Mouse (Mus musculus) G1E (cell line): ENCODE results near the gene Zfp316. TPM values are rescaled to one million over a fixed set of nuclear protein-coding genes. Genes with fewer than 3 reads are reported as not detected.
A peak's percentile ranks its signal among the peaks of the same experiment; 100 is the strongest.

Experiments
- ATAC-seq: 2 replicates; pipeline ENCODE4 v1.8.0; 2016; ENCODE audit warnings: mild to moderate bottlenecking; ENCODE audit not compliant: insufficient number of reproducible peaks, poor library complexity, low FRiP score, severe bottlenecking; ENCODE audit errors: extremely low read depth
- DNase-seq: peaks from one replicate; pipeline ENCODE4 v3.0.0; 2012; ENCODE audit warnings: low spot score
- H3K27me3 ChIP-seq: 2 replicates; pipeline ENCODE4 v1.6.1; 2012; ENCODE audit warnings: mild to moderate bottlenecking, low read length, inconsistent platforms; ENCODE audit not compliant: insufficient read depth
- H3K36me3 ChIP-seq: replicated peaks from 2 replicates; pipeline ENCODE3; 2012; ENCODE audit warnings: mild to moderate bottlenecking, inconsistent platforms
- H3K4me1 ChIP-seq: 2 replicates; pipeline ENCODE4 v1.6.1; 2012; ENCODE audit warnings: low read depth, low read length, inconsistent platforms, mixed read lengths; ENCODE audit not compliant: insufficient read depth
- H3K4me3 ChIP-seq: 2 replicates; pipeline ENCODE4 v1.5.1; 2012; ENCODE audit warnings: low read depth, mild to moderate bottlenecking, inconsistent platforms, low read length, moderate library complexity, mixed read lengths
- H3K9me3 ChIP-seq: replicated peaks from 2 replicates; pipeline ENCODE4 v1.6.1; 2012; ENCODE audit warnings: inconsistent platforms
- CTCF ChIP-seq: IDR thresholded peaks from 2 replicates; pipeline ENCODE4 v1.5.1; 2012; ENCODE audit warnings: low read depth, low read length, inconsistent platforms, mixed read lengths
- GATA1 ChIP-seq: IDR thresholded peaks from 2 replicates; pipeline ENCODE4 v1.6.1; 2012; ENCODE audit warnings: borderline replicate concordance, low read length, inconsistent platforms, mixed read lengths
- GATA2 ChIP-seq: IDR thresholded peaks from 2 replicates; pipeline ENCODE4 v1.6.1; 2012; ENCODE audit warnings: low read depth, low read length, inconsistent platforms, borderline replicate concordance
- POLR2AphosphoS5 ChIP-seq: IDR thresholded peaks from 2 replicates; pipeline ENCODE4 v1.6.1; 2012; ENCODE audit warnings: low read depth, low read length, inconsistent platforms; ENCODE audit not compliant: insufficient replicate concordance
- TAL1 ChIP-seq: conservative IDR thresholded peaks from 2 replicates; pipeline ENCODE4 v1.6.1; 2012; ENCODE audit warnings: low read depth, low read length, inconsistent platforms, mixed read lengths
- polyA plus RNA-seq: library from polyadenylated mRNA; stranded (reverse); fragments of >175 nt; gene quantifications from 2 replicates; pipeline ENCODE4 v1.2.3, GENCODE M21; 2012
- total RNA-seq, 2 experiments: library from RNA; stranded (forward) in 1 of 2; stranded (reverse) in 1 of 2; fragments of 200-1000 nt in 1 of 2; fragments of >200 nt in 1 of 2; fragmentation: Nextera tagmentation in 1 of 2; gene quantifications; 2 replicates each; pipeline ENCODE4 v1.2.3; 2014 to 2017

Gene Zfp316
- total and polyA plus RNA-seq, 3 experiments, result 2.4 to 8.2 (median 3.4) TPM

GRCm38 (mm10) chr5:143298391-143298790, 28.6 kb upstream of the Zfp316 start:
- ATAC-seq (no peak), DNase-seq (no peak)
- H3K4me1 ChIP-seq, result peaks cover 7% of the 10 kb centered on the region
- no peaks in the 10 kb centered on the region for H3K27me3 ChIP-seq
- no peak overlapping the region for H3K4me3 ChIP-seq
- peaks cover 84% of the 10 kb centered on the region for H3K36me3 ChIP-seq
- TF ChIP-seq GATA1, result no peak
- no peak for TF ChIP-seq GATA2
- TF ChIP-seq CTCF, result peak; percentile 21; the same call in 1 of the 2 replicates
- TF ChIP-seq POLR2AphosphoS5, result no peak
- TF ChIP-seq TAL1, result no peak
- H3K9me3 ChIP-seq, result peaks cover 3% of the 10 kb centered on the region

- Histone ChIP-seq H3K4me3 (no peak overlapping the region), H3K4me1 (peaks cover 3% of the 10 kb centered on the region), H3K9me3 (peaks cover 6% of the 10 kb centered on the region), H3K36me3 (peaks cover 81% of the 10 kb centered on the region), H3K27me3 (no peaks in the 10 kb centered on the region; the same call in 1 of the 2 replicates)
- DNase-seq, result no peak
- TF ChIP-seq GATA1, result no peak
- no peak for TF ChIP-seq POLR2AphosphoS5
- no peak for TF ChIP-seq GATA2
- TF ChIP-seq CTCF, result no peak
- TF ChIP-seq TAL1, result no peak
- no peak for ATAC-seq
Measured at GRCm38 (mm10) chr5:143297986-143298385, 28.2 kb upstream of the Zfp316 start.

- no peak for ATAC-seq
- Histone ChIP-seq H3K36me3 (peaks cover 57% of the 10 kb centered on the region), H3K4me1 (no peaks in the 10 kb centered on the region; the same call in none of the 2 replicates), H3K4me3 (no peak overlapping the region), H3K27me3 (peaks cover 3% of the 10 kb centered on the region; the same call in 1 of the 2 replicates), H3K9me3 (peaks cover 11% of the 10 kb centered on the region)
- DNase-seq, result no peak
- no peak for TF ChIP-seq TAL1
- TF ChIP-seq GATA2, result no peak
- no peak for TF ChIP-seq POLR2AphosphoS5
- TF ChIP-seq CTCF, result no peak
- no peak for TF ChIP-seq GATA1
Measured at GRCm38 (mm10) chr5:143295330-143295729, 25.5 kb upstream of the Zfp316 start.

- H3K27me3 ChIP-seq, result peaks cover 3% of the 10 kb centered on the region; the same call in 1 of the 2 replicates
- no peak overlapping the region for H3K4me3 ChIP-seq
- ATAC-seq, result no peak
- peaks cover 11% of the 10 kb centered on the region for H3K9me3 ChIP-seq
- no peak for TF ChIP-seq GATA2
- no peak for TF ChIP-seq GATA1
- no peak for TF ChIP-seq TAL1
- 0 out of 2 replicates have a peak, but pooled peaks have one; percentile 5 for TF ChIP-seq CTCF
- TF ChIP-seq POLR2AphosphoS5, result no peak
- DNase-seq, result no peak
- no peaks in the 10 kb centered on the region; the same call in none of the 2 replicates for H3K4me1 ChIP-seq
- H3K36me3 ChIP-seq, result peaks cover 52% of the 10 kb centered on the region
Measured at GRCm38 (mm10) chr5:143294862-143295261, 25.0 kb upstream of the Zfp316 start.

DNA sequence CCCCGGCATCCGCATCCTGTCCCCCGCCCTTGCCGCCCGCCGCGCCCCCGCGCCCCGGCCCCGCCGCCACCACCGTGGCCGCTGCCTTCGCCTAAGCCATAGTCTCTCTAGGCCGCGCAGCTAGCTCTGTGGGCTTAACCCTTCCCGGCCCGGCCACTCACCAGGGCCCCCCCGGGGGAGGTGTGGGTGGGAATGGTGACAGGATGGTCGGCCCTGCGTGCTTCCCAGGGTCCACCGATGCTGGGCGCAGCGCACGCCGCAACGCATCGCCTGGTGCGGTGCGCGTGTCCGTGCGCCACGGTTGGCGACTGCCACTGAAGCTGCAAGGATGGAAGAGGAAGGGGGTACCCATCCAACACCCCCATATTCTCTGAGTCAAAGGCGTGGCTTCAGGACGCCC, 23.6 kb upstream of the Zfp316 start, which contains the start of gene Zfp853:
Gene Zfp853 (minus strand): TSS at position 220 of the 400 bp plus-strand sequence.
- H3K4me1 ChIP-seq, result no peaks in the 10 kb centered on the region; the same call in 1 of the 2 replicates
- DNase-seq (no peak), ATAC-seq (no peak)
- H3K9me3 ChIP-seq, result peaks cover 11% of the 10 kb centered on the region
- peaks cover 16% of the 10 kb centered on the region; the same call in 1 of the 2 replicates for H3K27me3 ChIP-seq
- no peak within 1 kb of the TSS for H3K4me3 ChIP-seq
- TF ChIP-seq GATA2, result no peak
- no peak for TF ChIP-seq TAL1
- no peak for TF ChIP-seq GATA1
- no peak for TF ChIP-seq CTCF
- no peak for TF ChIP-seq POLR2AphosphoS5
- peaks cover 39% of the 10 kb centered on the region for H3K36me3 ChIP-seq

DNA sequence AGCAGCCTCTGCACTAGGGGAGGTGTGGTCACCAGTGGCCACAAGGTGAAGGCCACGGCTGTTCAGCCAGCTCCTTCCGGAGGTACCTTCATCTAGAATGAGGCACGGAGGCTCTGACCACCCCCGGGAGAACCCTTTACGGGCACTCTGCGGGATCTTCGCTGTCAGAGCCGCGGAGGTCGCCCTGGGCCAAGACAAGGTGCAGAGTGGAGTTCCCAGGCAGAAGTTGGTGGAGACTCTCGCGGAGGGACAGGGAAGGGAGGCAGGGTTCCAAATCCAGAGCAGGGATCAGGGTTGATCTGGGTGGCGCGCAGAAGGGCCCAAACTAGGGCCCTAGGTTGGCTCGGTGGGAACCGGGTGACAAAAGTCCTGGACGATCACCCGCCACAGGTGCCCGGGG, 23.1 kb upstream of the Zfp316 start:
- Histone ChIP-seq H3K27me3 (peaks cover 20% of the 10 kb centered on the region; the same call in 1 of the 2 replicates), H3K36me3 (peaks cover 34% of the 10 kb centered on the region), H3K9me3 (peaks cover 13% of the 10 kb centered on the region), H3K4me1 (no peaks in the 10 kb centered on the region; the same call in 1 of the 2 replicates), H3K4me3 (no peak overlapping the region)
- TF ChIP-seq TAL1 (no peak), GATA2 (no peak), CTCF (no peak), GATA1 (no peak), POLR2AphosphoS5 (no peak)
- ATAC-seq (no peak), DNase-seq (no peak)

GRCm38 (mm10) chr5:143289299-143289698, 19.5 kb upstream of the Zfp316 start:
- H3K27me3 ChIP-seq, result peaks cover 30% of the 10 kb centered on the region; the same call in 1 of the 2 replicates
- TF ChIP-seq POLR2AphosphoS5 (no peak), TAL1 (no peak), GATA1 (no peak), CTCF (no peak), GATA2 (no peak)

More at GRCm38 (mm10) chr5:143289299-143289698, 19.5 kb upstream of the Zfp316 start:
- DNase-seq (no peak), ATAC-seq (no peak)
- Histone ChIP-seq H3K36me3 (peaks cover 10% of the 10 kb centered on the region), H3K9me3 (peaks cover 16% of the 10 kb centered on the region), H3K4me1 (no peaks in the 10 kb centered on the region; the same call in 1 of the 2 replicates), H3K4me3 (no peak overlapping the region)
